Mouse (Mus musculus) CD4-positive, CD25-positive, alpha-beta regulatory T cell, adult 2 months (primary cell): ENCODE data around the gene Vsig10l.

Source experiments
- DNase-seq: peaks from one replicate; pipeline ENCODE4 v3.0.0-alpha.2; 2012; ENCODE audit warnings: low read depth, low spot score

Vsig10l gene

DNA sequence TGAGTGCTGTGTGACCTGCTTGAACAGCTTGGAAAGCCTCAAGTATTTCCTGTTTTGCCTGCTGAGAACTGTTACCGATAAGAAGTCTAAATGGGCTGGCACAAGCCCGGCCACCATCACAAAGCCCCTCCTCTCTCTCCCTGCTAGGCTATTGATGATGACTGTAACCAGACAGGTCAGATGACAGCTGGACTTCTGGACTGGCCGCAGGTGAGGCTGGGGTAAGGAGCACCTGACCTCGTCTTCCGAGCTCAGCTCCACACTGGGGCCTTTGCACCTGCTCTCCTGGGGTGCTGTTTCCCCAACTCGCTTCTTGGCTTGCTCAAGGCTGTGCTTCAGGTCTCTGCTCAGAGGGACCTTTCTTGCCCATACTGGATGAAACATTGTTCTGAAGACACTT lies 8.6 kb upstream of the Vsig10l start:
- DNase-seq, result no peak

- no peak for DNase-seq
Measured at GRCm38 (mm10) chr7:43463976-43464375, 1.0 kb downstream of the Vsig10l start.

- DNase-seq, result peak; percentile 47
Measured at GRCm38 (mm10) chr7:43464864-43465343, 2.0 kb downstream of the Vsig10l start.

- peak; percentile 95 for DNase-seq
Measured at GRCm38 (mm10) chr7:43465344-43466098, 2.6 kb downstream of the Vsig10l start.

DNA sequence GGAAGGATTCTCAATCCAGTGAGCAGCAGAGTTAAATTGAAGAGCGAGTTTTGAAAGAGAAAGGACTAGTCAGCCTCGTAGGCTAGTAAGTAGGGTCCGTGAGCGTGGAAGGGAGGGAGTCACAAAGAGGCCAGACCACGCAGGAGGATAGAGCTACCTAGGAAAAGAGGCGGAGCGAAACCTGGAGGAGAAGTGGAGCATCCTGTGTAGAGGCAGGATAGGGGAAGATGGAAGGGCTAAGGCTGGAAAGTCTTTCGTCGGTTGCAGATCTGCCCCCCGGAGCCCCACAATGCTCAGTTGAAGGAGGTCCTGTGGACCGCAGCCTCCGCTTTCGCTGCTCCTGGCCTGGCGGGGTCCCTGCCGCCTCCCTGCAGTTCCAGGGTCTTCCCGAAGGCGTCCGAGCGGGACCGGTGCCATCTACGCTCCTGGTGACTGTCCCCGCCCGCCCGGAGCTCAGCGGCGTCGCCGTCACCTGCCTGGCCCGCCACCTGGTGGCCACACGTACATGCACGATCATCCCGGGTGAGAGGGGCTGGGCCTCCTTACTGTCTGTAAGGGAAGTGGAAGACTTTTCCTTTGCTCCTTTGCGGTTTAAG lies 3.2 kb downstream of the Vsig10l start:
- DNase-seq, result peak; percentile 94

- peak; percentile 78 for DNase-seq
Measured at GRCm38 (mm10) chr7:43470373-43470772, 7.4 kb downstream of the Vsig10l start.

DNA sequence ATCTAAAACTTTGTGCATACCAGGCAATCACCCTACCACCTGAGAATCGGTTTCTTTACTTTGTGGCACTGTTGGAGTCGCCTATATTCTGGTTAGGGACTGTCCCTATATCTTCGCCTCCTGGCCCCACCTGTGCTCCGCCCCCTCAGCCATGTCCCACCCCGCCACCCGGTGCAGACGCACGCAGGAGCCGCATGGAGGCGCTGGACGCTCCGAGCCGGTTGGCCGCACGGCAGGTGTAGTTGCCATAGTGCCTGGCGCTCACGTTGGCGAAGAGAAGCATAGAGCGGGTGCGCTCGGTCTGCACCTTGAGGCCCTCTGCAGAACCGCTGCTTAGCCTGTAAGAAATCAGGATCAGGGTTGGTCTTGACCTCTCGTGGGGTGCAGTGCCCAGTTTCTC lies 12.8 kb downstream of the Vsig10l start:
- DNase-seq, result peak; percentile 81

DNA sequence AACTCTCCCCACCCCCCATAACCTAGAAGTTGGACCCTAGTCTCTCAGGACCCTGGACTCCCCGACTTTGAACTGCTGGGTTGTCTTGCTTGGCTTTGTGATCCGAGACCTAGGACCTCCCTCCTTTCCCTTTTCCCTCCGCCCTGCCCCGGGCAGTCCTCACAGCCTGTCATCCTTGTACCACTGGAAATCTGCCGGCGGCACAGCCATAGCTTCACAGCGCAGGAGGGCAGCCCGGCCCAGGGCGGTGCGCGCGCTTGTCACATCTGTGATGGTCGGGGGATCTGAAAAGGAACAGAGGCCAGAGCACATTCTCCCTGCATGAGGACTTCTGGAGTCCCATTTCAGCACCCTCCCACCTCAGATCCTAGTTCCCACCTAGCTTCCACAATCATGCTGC lies 13.4 kb downstream of the Vsig10l start:
- DNase-seq, result no peak

DNA sequence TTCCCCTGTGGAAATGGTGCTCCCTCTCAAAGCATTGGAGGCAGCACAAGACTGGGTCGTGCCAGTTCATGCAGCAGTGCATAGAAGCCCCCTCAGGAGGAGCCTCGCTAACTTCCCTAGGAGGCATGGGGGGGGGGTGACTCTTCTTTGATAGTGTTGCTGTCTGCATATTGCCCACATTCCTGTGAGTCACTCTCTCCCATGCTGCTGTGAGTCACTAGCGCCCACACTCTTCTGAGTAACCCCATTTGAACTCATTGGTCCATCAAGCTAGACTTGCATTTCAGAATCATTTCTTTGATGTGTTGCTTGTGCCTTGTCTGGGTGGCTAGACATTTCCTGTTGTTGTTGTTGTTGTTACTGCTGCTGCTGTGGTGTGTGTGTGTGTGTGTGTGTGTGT lies 18.2 kb downstream of the Vsig10l start:
- peak; percentile 70 for DNase-seq

- DNase-seq, result no peak
Measured at GRCm38 (mm10) chr7:43482090-43482716, 19.3 kb downstream of the Vsig10l start.

GRCm38 (mm10) chr7:43483236-43483635 lies 20.3 kb downstream of the Vsig10l start:
- no peak for DNase-seq

GRCm38 (mm10) chr7:43488646-43489045 lies 25.7 kb downstream of the Vsig10l start:
- DNase-seq, result no peak

GRCm38 (mm10) chr7:43489631-43490125 lies 26.7 kb downstream of the Vsig10l start, which contains the start of gene Iglon5:
Iglon5 (minus strand) TSS chr7:43490075.
- DNase-seq, result no peak

- no peak for DNase-seq
Measured at GRCm38 (mm10) chr7:43490182-43490584, 27.2 kb downstream of the Vsig10l start.

DNA sequence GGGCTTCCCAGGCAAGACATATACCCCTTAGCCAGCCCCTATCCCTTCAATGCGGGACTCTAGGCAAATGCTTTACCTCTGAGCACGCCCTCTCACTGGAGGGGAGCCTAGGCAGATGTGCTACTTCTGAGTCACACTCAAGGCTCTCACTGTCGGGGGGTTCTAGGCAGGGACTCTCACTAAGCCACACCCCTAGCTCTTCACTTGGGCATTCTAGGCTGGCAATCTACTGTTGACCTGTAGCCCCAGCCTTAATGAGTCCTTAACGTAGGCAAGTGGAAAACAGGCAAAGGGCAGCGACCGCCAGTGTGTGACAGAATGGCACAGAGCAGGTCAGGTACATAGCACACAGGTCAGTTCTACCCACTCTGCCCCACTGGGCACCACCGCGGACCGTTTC lies 27.9 kb downstream of the Vsig10l start:
- no peak for DNase-seq

DNA sequence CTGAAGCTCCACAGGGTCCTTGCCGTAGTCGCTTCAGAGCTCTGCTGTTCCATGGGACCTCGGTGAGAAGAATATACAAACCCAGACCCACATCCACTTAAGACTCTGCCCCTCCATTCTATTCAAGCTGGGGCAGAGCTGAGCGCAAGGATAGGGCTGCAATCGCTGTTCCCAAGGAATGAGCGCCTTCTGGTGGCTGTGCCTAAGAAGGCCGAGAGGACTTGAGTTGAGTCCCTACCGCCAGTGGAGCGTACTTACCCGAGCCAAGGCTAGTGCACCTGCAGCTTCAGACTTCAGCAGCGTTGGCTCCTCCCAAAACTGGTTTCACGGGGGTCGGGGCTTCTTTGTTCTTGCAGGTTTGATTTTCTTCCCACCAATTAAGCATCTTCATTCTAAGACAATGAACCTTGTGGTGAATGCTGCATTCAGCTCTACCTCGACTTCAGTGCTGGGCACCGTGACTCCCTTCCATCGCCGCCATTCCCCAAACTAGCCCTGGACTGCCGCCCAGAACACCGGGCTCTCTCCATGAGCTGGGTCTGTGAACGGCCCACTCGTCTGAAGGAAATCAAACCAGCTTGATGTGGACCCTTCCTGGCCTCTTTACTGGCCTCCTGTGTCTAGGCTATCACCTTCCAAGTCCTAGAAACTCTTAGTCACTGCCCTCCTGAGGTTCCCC lies 32.5 kb downstream of the Vsig10l start:
- peak; percentile 67 for DNase-seq

GRCm38 (mm10) chr7:43511707-43512478 lies 48.9 kb downstream of the Vsig10l start:
- no peak for DNase-seq

DNA sequence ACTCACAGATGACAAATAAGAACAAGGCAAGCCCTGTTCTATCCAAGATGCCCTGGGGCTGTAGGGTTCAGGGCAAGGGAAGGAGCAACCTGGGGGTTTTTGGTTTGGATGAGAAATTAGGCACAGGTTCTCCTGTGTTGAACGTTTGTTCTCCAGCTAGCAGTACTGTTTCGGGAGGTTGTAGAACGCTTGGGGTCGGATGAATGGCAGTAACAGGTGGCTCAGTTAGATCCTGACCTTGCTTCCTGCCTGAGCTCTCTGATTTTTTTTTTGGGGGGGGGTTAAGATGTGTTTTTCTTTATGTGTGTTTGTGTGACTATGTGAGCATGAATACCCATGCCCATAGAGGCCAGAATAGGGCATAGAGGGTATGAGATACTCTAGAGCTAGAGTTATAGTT lies 49.6 kb downstream of the Vsig10l start:
- no peak for DNase-seq

DNA sequence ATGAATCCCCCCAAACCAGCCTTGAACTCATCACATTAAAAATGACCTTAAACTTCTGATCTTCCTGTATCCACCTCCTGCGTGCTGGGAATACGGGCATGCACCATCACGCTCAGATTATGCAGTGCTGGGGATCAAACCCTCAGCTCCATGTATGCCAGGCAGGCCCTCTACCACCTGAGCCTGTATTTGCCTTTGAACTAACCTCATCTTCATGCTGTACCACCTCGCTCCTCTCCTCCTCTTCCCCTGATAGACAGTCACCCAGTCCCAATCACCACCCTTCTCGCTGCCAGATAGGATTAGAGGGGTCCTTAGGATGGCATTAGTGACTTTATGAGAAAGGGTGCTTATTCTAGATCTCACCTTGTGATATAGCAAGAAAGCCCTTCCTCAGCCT lies 52.1 kb downstream of the Vsig10l start:
- DNase-seq, result no peak

DNA sequence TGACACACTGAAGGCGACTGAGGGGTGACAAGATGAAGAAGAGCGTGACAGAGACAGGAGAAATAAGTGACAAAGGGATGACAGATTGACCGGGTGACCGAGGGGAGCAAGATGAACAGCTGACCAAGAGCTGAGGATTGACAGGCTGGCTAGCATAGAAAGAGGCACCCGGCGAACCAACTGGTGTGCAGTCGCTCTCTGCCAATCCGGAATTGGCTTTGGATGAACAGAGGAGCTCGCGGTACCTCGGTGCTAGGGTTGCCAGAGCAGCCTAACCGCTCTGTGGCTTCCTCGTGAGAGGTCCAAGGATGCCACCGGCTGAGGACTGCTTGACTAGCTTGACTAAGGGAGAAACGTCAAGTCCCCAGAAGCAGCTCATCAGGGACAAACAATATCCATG lies 55.4 kb downstream of the Vsig10l start:
- no peak for DNase-seq
